Mouse (Mus musculus): Measurements from ENCODE around the gene Map3k14.
"Not testable (repeated sequence)": the region's sequence is repeated elsewhere in the genome, so short reads cannot be mapped to it uniquely, and the experiment has no call there.

Gene Map3k14

DNA sequence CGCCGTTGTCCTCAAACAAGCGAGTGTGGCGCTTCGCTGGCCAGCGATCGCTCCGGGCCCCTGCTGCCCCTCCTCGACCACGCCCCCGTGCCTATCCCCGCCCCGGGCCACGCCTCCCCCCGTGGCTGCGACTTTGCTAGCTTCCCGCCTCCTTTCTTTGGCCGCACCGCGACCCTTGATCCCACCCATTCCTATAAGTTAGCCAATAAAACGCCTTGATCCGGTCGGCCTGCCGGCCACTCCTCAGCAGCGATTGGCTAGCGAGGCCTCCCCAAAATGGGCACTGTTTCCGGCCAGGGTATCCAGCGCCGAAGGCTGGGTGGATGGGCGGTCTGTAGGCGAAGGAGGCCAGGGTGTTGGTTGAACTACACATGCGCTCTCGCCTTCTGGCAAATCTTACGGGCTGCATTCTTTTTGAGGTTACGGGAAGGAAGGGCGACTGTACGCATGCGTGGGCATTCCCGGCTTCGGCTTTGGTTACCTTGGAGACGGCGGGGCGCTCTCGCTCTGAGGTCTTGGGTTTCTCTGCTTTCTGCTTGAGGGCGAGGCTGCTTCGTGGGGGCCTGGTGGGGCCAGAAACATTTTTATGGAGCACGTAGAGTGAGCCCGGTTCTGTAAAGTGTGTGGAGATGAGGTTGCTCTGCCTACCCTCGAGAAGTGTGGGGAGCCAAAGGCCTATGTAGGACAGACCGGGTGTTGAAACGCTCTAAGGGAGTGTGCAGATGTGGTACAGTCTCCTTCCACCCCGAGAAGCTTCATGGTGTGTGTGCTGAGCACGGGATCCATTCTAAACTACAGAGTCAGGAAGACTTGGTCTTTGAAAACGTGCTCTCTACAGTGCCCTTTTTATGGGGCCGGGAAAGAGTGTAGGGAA is at the start of gene Map3k14:
Gene Map3k14, minus strand, starts transcription at position 127 of the 874 bp plus-strand sequence.
- DNase-seq (ENCODE audit: low spot score in 2 of 2), result peak; percentile 95 to 98

DNA sequence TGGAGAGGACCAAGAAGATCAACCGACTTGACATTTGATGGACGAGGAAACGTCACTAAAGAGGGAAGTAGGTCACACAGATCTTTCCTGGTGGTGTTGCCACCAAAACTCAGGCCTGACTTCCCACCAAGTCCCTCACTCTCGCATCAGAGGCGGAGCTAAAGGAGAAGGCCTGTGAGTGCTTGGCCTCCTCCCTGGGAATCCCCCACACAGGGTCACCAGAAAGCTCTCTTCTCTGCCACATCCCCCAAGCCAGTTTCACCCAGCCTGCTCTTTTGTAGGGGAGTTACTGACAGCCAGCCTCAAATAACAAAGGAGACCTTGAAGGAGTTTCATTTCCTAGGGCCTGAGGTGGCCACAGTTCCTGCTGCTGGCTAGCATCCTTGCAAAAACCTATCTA is 48.1 kb upstream of the Map3k14 start:
- DNase-seq (ENCODE audit: low spot score in 2 of 2), result no peak

DNA sequence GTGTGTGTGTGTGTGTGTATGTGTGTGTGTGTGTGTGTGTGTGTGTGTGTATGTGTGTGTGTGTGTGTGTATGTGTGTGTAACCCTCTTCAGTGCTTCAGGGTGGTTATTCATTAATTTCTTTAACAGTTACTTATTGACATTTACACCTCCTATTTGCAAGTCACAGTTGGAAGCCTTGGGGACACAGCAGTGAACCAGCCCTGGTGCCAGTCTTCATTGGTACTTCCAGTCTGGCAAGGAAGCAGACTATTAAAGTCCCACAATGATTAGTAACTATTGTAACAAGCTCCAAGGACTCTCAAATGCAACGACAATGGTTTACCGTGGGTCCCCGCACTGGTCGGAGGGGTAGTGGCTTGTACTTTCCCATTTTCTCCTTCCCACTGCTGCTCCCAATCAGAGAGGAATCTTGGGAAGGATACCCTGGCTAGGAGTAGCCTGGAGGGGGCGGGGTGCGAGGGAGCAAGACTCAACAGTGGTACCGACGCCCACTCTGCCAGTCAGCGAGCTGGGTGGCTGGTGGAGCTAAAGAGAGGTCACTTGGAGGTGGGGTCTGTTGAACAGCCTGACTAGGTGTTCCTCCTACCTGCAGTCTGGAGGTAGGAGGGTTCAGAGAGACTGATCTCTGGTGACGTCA is 47.6 kb upstream of the Map3k14 start:
- DNase-seq (ENCODE audit: low spot score in 2 of 2), result no peak

DNA sequence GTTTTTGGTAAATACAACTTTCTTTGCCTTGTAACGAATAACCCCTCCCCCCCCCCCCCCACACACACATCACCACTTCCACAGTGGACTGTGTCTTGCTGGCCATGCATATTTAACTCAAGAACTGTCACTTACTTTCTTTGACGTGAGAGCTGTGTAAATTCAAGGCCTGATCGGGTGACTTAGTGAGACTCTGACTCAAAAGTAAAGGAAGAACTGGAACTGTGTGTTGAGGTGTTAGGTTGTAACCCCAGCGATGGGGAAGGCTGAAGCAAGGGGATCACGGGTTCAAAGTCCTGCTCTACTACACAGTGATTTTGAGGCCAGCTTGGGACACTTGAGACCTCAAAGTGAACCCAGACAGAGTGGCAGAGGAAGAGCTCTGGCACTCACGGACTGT is 46.3 kb upstream of the Map3k14 start:
- DNase-seq (ENCODE audit: low spot score in 2 of 2), result no peak

DNA sequence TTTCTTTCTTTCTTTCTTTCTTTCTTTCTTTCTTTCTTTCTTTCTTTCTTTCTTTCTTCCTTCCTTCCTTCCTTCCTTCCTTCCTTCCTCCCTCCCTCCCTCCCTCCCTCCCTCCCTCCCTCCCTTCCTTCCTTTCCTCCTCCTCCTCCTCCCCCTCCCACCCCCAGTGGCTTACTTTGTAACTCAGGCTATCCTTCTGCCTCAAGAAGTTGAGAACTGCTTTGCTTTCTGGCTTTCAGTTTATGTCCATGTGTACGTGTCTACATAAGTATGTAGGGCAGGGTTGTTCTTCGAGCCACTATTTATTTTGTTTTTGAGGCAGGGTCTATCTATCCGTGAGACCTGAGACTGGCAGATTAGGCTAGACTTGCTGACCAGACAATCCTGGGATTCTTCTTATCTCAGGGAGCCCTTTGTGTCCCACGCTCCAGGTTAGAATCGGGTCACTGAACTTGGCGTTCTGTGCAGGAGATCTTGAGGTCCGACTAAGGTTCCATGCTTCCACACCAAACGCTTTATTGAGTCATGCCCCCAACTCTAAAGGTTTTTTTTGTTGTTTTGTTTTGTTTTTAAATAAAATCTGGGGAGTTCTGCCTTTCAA is 45.5 kb upstream of the Map3k14 start:
- no peak for DNase-seq (ENCODE audit: low spot score in 2 of 2)

DNA sequence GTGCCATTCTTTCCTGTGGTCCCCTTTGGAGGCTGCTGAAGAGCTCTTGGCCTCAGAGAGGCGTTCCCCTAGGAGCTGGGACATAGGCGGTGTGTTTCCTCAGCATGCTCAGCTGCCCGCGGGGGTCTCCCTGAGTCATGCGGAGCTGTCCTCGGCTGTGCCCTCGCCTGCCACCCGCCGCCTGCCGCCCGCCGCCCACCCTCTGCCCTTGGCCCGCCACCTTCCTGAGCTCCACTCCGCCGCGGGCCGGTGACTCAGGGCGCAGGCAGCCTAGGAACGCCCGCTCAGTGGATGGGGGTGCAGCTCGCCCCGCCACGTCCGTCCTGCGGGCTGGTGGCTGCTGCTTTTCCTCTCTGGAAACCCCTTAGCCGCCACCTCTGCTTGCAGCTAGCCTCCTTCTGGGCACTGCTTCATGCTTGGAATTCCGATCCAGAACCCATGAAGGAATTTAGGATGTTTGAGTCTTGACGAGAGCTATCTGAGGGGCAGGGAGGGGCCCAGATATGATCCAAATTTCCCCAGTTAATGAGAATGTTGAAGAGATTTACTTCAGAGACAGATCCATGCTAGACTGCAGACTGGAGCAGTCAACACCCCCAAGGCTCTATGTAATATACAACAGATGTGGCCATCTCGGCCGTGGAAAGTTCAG is 44.8 kb upstream of the Map3k14 start:
- no peak for DNase-seq (ENCODE audit: low spot score in 2 of 2)

DNA sequence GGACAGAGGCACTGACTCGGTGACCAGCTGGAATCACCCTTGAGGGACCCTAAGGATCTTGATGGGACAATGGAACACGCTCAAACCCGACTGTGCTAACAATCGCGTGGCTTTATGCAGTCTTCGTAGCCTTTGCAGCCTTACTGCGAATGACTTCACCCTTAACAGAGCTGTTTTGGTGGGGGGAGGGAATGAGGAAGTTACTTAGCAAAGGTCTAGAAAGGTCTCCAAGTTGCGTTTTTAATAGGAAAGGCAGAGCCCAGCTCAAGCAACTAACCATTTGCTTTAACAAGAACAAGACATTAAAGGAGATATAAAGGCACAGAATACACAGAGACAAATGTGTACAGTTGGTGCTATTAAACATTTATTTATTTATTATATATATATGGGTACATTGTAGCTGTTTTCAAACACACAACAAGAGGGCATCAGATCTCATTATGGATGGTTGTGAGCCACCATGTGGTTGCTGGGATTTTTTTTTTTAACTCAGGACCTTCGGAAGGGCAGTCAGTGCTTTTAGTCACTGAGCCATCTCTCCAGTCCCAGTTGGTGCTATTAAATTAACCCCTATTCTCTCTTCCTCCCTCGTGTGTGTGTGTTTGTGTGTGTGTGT is 42.8 kb upstream of the Map3k14 start:
- DNase-seq (ENCODE audit: low spot score in 2 of 2), result no peak

DNA sequence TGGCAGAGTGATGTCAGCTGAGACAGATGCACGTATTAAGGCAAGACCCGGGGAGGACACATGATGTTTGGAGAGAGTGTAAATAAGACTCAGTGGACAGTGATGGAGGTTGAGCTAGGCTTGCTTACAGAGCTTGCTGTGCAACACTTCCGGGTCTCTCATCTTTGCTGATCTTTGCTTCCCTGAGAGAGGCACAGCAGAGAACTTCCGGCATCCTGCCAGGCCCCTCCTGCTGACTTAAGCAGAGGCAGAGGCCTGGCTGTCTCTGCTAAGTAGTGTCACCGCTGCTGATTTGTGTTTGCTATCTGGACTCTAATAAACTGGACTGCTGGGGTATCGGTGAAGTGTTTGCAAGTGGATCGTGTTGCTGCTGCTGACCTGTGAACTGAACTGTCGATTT is 40.6 kb upstream of the Map3k14 start:
- no peak for DNase-seq (ENCODE audit: low spot score in 2 of 2)

DNA sequence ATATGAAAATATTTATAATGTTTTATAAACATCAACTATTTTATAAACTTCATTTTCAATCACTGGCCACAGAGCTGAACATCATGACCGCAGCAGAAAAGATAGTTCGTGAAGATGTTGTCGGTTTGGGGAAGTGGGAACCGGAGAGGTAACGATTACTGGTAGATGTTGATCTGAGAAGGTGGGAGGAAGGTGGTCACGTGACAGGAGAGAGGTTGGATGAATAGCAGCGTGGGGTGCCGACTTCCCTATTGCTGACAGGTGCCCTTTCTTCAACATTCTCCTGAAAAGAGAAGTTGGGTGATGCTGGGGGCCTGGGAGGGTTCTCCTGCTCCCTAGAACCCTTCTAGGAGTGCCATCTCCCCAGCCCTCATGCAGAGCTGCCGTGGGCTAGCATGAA is 37.3 kb upstream of the Map3k14 start:
- DNase-seq (ENCODE audit: low spot score in 2 of 2), result no peak

DNA sequence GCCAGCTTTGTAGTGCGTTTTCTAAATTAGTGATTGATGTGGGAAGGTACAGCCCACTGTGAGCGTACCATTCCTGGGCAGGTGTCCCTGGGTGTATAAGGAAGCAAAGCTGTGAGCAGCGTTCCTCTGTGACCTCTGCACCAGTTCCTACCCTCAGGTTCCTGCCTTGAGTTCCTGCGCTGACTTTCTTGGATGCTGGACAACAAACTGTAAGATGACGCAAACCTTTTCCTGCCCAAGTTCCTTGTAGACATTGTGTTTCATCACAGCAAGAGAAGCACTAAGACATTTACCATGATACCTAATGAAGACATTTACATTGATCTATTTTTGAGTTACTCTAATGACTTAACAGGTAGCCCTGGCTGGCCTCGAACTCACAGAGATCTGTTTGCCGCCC is 27.5 kb upstream of the Map3k14 start:
- no peak for DNase-seq (ENCODE audit: low spot score in 2 of 2)

DNA sequence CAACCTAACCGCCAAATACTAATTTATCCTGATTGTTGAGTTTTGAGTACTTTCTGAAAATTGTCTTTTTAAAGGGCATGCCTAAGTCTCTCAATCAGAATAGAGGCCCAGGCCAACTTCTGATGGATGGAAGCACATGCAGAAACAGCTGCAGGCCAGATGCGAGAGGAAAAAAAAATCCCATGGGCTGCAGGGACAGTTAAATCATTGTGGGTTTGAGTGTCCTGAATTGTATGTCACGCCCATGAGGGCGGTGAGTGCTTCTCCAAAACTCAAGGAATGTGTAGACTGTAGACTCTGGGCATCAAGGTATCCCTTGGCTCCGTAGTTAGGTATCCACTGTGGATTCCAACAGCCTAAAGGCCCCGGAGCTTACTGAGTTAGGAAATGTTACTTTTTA is 26.8 kb upstream of the Map3k14 start:
- DNase-seq (ENCODE audit: low spot score in 2 of 2), result no peak

DNA sequence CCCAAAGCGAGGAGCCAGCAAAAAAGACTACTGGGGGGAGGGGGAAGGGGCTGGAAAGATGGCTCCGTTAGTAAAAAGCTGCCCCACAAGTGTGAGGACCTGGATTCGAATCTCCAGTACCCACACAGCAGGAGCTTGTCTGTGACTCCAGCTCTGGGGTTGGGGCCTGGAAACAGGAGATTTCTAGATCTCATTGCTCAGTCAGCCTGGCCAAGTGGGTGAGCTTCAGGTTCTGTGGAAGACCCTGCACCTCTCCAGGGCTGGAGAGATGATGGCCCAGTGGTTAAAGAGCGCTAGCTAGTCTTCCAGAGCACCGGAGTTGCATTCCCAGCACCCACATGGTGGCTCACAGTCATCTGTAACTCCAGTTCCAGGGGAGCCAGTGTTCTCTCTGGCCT is 25.6 kb upstream of the Map3k14 start:
- no peak for DNase-seq (ENCODE audit: low spot score in 2 of 2)

DNA sequence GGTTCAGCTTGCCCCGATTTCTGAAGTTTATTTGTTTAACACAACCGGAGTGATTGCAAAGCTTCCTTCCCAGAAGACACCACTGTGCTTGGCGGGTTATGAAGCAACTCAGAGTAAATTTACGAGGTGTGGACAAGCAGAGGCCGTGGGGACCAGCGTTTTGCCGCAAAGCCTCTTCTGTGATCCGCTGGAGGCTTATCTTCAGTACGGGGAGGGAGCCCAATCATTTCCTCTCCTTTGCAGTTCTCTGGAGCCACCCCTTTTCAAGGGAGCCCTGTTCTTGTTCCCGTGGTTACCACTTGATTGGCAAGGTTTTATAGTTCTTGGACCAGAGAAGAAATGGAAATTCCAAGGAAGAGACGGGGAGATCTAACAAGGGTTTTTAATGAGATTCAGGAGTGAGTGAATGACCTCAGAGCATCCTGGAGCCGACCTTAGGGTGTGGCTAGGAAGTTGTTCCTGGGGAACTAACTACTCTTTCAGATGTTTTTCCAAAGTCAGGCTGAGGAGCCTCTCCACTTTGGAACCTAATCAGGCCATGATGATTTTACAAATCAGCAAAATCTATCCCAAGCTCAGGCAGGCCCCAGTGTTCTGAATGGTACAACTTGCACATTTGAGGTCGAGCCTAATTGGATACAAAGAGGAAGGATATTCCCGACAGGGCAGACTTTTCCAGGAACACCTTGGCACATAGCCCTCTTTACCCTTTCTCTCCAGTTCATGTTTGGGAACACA is 25.0 kb upstream of the Map3k14 start:
- no peak for DNase-seq (ENCODE audit: low spot score in 2 of 2)

DNA sequence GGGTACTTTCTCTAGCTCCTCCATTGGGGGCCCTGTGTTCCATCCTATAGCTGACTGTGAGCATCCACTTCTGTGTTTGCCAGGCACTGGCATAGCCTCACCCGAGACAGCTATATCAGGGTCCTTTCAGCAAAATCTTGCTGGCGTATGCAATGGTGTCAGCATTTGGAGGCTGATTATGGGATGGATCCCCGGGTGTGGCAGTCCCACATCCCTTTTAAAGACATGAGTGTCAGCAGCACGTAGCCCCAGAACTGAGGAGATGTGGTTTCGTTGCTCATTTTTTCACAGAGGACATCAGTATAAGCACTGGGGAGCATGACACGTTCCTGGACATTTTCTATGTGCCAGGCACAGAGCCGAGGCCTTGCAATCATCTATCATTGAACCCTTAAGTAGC is 23.6 kb upstream of the Map3k14 start:
- DNase-seq (ENCODE audit: low spot score in 2 of 2), result not testable (repeated sequence)

DNA sequence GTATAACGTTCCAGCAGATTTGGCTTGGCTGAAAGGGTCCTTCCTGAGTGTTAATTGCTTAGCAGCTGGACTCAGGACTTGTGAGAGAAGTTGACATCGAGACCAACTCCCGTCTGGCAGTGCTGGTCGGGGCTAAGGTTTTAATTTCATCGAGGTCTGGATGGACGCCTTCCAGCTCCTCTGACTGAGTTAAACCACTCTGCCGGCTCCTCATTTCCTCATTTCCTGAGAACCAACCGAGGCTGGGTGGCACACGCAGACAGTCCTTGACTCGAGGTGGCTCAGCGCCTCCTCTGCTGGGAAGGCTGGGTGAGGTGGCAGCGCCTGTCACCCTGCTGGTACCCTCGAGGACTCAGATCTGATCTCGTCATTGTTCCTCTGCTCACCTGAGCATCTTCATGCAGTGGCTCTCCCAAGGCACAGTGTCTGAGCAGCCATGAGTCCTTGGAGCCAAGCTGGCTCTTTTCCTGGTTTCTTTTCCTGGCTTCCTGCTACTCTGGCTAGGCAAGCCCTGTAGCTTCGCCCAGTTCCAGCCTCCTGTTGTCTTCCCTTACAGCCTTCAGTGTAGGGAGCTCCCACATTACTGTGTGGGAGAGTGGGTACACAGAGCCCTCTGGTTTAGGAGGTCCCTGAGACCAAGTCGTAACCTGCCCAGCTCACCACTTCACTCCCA is 21.2 kb upstream of the Map3k14 start:
- no peak for DNase-seq (ENCODE audit: low spot score in 2 of 2)

DNA sequence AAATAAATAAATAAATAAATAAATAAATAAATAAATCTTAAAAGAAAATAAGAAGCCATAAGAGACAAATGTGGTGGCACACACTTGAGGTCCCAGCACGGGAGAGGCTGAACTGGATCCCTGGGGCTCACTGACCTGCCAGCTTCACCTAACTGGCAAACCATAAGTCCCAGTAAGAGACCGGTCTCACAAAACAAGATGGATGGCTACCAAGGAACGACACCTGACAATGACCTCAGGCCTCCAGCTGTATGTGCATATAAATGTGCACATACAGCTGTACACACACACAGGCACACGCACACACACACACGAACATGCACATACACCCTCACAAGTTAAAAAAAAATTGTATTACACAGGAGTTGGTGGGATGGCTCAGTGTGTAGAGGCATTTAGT is 19.6 kb upstream of the Map3k14 start:
- no peak for DNase-seq (ENCODE audit: low spot score in 2 of 2)

DNA sequence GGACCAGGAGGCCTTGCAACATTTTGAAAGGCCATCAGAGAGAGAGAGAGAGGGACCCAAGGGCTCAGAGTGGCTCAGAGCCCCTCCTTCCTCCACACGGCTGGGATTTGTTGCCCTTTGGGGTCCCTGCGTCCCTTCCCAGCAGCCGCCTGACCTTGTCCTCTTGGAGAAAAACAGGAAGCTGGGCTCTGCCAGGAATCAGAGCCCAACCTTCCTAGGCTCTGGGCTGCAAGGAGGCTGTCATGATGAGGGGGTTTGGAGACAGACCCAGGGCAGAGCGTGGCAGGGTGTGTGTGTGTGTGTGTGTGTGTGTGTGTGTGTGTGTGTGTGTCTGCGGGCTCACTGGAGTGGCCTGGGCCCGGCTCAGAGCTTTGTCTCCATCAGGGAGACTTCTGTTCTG is 18.7 kb upstream of the Map3k14 start:
- no peak for DNase-seq (ENCODE audit: low spot score in 2 of 2)

DNA sequence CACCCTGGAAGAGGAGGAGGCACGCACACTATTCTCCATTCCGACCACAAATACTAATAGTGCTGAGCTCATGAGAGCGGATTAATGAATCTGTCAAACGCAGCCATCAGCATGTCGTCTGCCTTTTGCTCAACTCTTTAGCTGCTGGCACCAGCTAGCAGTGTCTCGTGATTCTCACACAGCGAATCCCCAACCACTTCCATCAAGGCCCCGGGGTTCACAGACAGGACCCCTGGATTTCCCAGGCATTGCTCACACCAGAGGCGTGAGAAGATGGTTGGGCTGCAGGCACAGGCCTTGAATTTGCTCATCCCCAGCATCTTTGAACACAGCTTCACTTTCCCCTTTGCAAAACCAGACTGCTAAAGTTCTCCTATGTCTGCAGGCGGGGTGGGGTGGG is 18.0 kb upstream of the Map3k14 start:
- DNase-seq (ENCODE audit: low spot score in 2 of 2), result no peak

DNA sequence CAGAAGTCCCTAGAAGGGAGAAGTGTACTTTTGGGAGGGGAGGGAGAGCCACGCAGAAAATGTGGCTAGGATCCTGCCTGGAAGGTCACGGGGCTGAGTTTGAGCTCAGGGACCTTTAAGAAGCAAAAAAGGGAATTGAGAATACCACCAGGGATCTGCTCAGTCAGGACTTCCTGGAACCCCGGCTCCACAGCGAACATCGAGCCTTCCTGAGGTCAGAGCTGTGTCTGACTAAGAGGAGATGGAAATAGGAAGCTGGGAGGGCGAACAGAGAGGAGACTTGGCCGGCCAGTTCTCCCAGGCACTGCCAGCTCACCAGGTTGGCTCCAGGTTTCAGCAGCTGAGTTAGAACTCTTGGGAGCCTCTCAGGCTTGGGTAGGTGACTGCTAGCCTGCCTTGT is 14.5 kb upstream of the Map3k14 start:
- DNase-seq (ENCODE audit: low spot score in 2 of 2), result no peak

DNA sequence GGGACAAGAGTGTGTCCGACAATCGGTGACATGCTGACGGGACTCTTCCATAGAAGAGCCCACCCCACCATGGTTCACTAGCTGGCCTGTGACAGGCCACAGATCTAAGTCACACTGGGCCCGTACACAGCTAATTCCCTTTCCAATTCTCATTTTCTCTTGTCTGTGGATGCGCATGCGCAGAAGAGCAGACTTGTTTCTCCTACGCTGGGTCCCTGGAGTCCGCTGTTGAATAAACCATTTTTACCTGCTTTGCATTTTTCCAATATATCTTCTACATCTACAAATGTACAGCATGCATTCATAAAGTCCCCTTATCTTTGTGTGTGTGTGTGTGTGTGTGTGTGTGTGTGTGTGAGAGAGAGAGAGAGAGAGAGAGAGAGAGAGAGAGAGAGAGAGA is 9.2 kb upstream of the Map3k14 start:
- no peak for DNase-seq (ENCODE audit: low spot score in 2 of 2)

DNA sequence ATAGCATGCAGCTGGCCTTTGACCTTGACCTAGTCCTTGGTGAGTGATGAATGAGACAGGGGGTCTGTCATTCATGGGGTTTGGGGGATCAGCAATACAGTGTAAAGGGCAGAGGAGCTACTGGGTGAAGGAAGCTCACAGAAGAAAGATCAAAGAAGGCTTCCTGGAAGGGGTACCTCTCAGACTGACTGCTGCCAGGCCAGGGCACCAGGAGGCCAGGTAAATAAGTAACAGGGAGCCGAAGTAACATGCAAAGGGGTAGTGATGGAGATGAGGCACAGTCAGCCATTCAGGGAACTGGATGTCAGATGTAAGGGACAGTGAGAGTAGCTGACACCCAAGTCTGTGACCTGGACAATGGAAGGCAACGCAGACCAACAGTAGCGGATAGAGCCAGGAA is 5.6 kb upstream of the Map3k14 start:
- no peak for DNase-seq (ENCODE audit: low spot score in 2 of 2)

All from frontal cortex, postnatal 25 days (tissue).